Mouse (Mus musculus) thymus, postnatal 0 days (tissue): Measurements from ENCODE around the gene Lrrc10b. TPM values are rescaled to one million over a fixed set of nuclear protein-coding genes. Genes with fewer than 3 reads are reported as not detected.
A peak's percentile ranks its signal among the peaks of the same experiment; 100 is the strongest.

Experiments used
- DNase-seq: peaks from one replicate; pipeline ENCODE4 v3.0.0-alpha.2; 2015; ENCODE audit warnings: low spot score
- polyA plus RNA-seq: library from polyadenylated mRNA; unstranded; fragments of >200 nt; fragmentation: Nextera tagmentation; extraction: Ambion mirVana; gene quantifications from 2 replicates; pipeline ENCODE4 v1.2.1, GENCODE M21; 2015

The Lrrc10b gene
- polyA plus RNA-seq = 0.08 and 0.17 TPM in 2 replicates

GRCm38 (mm10) chr19:10456752-10457483, at the start of gene Lrrc10b:
TSS of gene Lrrc10b (minus strand) at chr19:10457473.
- peak; percentile 74 for DNase-seq

DNA sequence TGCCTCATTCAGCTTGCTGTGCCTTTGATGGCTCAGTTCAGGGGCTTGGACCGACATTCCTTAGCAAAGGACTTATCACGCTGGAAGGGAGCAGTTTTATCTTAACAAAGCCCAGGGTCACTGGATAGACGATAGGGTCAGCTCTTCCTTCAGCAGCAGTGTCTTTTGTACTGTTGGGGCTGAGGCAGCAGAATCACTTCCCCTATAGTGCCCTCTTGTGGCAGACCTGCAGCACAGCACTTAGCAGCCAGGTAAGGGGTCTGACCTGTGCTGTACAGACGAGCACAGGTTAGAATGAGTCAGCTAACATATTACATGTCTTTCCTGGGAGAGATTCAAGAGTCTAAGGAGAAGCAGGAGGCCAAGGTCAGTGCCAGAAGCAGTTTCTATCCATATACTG, 45.3 kb upstream of the Lrrc10b start:
- DNase-seq = peak; percentile 69

GRCm38 (mm10) chr19:10500581-10500980, 43.3 kb upstream of the Lrrc10b start:
- no peak for DNase-seq

DNA sequence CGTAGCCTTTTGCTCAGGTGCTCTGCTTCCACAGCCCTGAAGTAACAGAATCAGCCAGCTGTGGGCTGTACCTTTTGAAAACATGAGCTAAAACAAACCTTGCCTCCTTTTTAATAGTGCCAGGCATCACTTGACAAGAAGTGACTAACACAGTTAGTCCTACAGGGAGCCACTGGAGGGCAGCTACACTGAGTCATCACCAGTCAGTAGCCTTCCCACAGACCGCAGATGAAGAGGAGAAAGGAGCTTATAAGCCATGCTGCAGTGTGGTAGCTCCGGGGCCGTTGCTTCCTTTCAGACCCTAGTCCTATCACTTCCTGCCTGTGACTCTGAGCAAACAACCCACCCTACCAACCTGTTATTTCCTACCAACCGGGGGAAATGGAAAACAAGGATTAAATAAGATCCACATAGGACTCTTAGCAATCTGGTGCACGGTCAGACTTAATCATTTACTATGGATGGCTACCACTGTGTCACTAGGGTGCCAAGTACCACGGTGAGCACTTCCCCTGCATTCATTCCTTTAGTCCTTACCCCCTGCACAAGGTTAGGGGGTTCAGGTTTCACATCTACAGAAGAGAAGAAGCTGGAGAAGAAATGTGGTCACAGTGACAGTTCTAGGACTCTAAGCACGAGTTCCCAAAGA, 40.4 kb upstream of the Lrrc10b start:
- no peak for DNase-seq

- no peak for DNase-seq
Measured at GRCm38 (mm10) chr19:10496976-10497375, 39.7 kb upstream of the Lrrc10b start.

GRCm38 (mm10) chr19:10495670-10496069, 38.4 kb upstream of the Lrrc10b start:
- DNase-seq = no peak

- peak; percentile 49 for DNase-seq
Measured at GRCm38 (mm10) chr19:10486264-10486738, 29.0 kb upstream of the Lrrc10b start.

DNA sequence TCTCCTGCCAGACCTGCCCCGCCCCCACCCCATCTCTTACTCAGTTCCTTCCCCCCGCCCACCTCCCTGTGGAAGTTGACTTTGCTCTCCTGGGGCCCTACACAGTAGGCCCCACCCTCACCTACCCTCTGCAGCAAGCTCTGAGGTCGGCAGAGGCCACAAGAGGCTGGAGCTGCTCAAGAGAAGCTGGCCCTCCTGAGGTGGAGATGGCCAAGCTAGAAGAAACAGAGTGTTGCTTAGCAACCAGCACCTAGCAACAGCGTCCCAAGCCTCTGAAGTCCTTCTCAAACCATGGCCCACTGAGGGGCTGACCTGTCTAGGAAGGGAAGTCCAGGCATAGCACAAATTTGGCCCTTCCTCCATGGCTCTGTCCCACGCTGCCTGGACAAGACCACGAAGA, 25.4 kb upstream of the Lrrc10b start, which contains the start of gene Ppp1r32:
Gene Ppp1r32, minus strand, starts transcription at position 226 of the 400 bp plus-strand sequence.
- no peak for DNase-seq

GRCm38 (mm10) chr19:10479541-10479940, 22.3 kb upstream of the Lrrc10b start:
- DNase-seq = peak; percentile 68

DNA sequence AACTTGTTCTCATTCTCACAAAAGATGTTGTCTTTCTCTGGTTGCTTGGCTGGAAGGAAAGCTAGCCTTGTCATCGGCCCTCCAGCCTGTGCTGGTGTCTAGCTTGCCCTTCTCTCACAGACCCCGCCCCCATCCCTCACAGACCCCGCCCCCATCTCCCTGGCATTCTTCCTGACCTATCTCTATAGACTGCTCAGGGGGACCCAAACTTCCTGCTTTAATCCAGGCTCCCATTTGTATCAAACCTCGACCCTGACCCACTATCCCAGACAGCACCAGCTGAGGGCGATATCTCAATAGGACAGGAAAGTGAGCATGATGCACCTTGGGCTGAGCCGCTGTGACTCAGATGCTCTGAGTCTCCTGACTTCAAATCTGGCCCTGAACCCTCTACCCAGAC, 16.5 kb upstream of the Lrrc10b start:
- no peak for DNase-seq

DNA sequence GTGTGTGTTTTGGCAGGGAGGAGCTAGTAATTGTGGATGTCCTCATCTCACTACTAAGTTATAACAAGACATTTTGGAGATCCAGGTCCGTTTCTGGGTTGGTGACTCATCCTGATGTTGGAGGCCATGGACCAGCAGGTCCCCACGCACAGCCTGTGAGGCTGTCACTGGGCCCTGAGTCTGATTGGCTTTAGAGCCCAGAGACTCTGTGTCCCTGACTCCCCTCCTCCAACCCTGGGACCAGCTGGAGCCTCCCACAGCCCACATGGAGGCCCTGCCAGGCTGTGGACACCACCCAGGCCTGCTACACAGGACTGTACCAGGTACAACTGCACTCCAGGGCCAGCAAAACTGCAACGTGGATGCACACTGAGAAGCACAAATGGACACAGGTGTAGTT, 15.7 kb upstream of the Lrrc10b start:
- no peak for DNase-seq

GRCm38 (mm10) chr19:10469171-10469658, 11.9 kb upstream of the Lrrc10b start:
- DNase-seq = no peak

DNA sequence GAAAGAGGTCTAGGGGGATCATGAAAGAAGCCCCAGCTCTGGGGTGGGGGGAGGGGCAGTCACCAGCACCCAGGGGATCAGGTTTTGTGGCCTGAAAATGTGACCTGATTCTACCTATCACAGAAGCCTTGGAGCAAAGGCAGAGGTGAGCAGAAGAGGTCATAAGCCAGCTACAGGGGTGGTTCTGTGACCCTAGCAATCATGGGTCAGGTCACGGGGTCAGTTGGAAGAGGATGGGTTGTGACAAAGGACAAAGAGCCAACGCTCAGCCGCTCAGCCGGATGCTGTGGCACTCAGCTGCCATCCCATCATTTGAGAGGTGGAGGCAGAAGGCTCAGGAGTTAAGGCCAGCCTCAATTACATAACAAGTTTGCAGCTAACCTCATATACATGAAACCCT, 7.2 kb upstream of the Lrrc10b start:
- DNase-seq = no peak

DNA sequence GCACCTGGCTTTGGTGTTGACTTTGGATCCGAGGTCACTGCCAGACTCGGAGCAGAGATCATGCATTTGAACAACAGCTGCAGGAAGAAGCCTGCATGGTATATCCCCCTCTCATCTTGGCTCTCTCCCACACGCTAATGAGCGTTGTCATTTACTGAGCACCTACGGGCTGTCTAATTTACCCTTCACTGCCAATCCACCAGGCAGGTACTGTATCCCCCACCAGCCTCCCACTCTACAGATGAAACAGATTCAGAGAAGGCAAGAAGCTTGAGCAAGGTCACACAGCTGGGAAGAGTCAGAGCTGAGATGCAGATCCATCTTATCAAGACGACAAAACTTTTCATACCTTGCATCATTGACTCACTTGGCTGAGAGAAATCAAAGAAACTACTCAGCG, 4.3 kb upstream of the Lrrc10b start:
- no peak for DNase-seq

DNA sequence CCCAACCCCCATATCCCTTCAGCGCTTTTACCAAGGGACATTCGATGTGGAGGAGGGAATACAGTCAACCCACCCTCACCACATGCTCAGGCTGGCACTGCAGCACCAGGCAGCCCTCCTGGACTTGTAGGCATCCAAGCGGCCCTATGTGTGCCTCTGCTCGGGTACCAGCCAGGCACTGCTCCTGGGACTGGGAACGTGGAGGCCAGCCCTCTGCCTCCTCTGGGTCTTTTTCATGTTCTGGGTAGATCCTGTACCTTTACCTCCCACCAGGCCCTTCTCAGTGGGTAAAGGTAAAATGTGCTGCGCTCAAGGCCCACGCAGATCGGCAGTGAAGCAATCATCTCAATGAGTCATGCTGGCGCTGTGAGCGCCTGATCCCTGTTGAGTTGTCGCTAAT, 2.6 kb upstream of the Lrrc10b start:
- no peak for DNase-seq

- DNase-seq = no peak
Measured at GRCm38 (mm10) chr19:10458096-10458495, 823 bp upstream of the Lrrc10b start.

DNA sequence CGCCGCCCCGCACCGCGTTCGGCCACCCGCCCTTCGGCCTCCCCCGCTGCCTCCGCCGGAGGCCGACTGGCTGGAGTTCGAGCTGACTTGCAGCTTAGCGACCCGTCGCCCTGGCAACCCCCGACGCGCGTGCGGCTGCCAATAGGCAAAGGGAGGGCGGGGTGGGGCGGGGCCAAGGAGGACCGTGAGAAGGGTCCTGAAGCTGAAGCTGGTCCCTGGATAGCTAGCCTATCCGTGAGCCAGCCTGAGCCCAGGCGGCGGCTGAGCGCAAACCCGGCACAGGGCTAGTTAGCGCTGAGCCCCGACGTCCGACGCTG, 169 bp upstream of the Lrrc10b start:
- peak; percentile 25 for DNase-seq

DNA sequence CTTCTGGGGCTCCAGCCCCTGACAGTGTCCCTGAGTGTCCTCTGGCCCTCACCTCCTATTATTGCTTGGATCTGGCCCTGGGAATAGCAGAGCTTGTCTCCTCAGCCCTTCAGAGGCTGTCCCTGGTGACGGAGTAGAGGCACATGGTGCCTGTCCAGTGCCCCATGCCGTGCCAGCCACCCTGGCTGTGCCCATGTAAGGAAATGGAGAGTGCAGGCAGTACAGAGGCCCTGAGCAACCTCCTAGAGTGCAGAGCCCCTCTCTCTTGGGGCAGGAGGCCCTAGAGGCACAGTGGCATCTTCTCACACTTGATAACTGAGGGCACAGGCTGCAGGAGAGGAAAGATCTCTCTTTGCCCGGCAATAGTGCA, 1.9 kb downstream of the Lrrc10b start:
- no peak for DNase-seq

GRCm38 (mm10) chr19:10454718-10455436, 2.4 kb downstream of the Lrrc10b start:
- DNase-seq = no peak

DNA sequence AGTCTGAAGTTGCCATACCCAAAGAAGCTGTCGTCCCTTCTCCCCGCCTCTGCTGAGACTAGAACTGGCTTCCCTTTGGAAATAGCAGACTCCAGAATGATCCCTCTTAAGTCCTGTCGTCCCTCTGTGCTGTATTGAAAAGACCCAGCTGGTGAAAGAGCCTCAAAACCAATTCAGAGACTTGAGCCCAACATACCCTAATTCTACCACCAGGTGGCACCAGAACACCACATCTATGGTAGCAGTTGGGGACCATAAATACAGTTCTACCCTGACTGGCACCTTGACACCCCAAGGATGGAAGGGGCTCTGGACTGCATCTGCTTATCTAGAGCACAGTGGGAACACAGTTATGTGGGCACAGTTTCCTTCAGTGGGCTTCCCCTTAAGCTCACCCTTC, 7.6 kb downstream of the Lrrc10b start:
- peak; percentile 75 for DNase-seq

GRCm38 (mm10) chr19:10449190-10449589, 8.1 kb downstream of the Lrrc10b start:
- DNase-seq = no peak

DNA sequence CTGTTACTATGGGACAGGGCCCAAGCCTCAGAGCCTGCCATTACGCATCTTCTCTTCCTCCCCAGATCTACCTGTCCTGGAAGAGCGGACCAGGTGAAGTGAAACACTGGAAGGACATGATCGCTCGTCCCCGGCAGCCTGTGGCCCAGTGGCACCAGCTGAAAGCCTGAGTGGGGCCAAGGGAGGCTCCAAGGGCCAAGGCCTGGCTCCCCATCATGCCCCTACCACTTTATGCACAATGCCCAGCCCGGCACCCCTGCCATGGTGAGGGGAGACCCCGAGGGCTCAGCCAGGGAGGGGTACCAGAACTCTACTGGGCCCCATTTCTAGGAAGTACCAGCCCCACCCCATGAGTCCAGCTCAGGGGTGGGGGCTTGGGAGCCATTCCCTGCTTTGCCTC, 9.0 kb downstream of the Lrrc10b start:
- DNase-seq = no peak
